Mouse (Mus musculus) embryonic facial prominence, embryonic 12.5 days (tissue): ENCODE measurements at regions not wholly inside any gene's neighbourhood (a gene's known extent, or its start where the extent isn't known, plus 50 kb on each side); places are given as distances from the start of the nearest gene placed in this dataset.

Experiments
- ATAC-seq: fragments of 200-750 bp; cut with Nextera tagmentation; 2 replicates; pipeline ENCODE4 v1.8.0; 2017; ENCODE audit not compliant: insufficient number of reproducible peaks, insufficient read depth, low FRiP score, low TSS enrichment
- H3K27ac ChIP-seq: fragments of 300-500 bp; sonication (generic); 2 replicates; pipeline ENCODE4 v1.5.1; 2016; ENCODE audit warnings: mild to moderate bottlenecking
- H3K27me3 ChIP-seq: fragments of 300-500 bp; sonication (generic); 2 replicates; pipeline ENCODE4 v1.6.1; 2016; ENCODE audit warnings: mild to moderate bottlenecking, moderate library complexity
- H3K36me3 ChIP-seq: fragments of 300-500 bp; sonication (generic); 2 replicates; pipeline ENCODE4 v1.6.1; 2016; ENCODE audit warnings: mild to moderate bottlenecking
- H3K4me1 ChIP-seq: fragments of 300-500 bp; sonication (generic); 2 replicates; pipeline ENCODE4 v1.6.1; 2016
- H3K4me2 ChIP-seq: fragments of 300-500 bp; sonication (generic); replicated peaks from 2 replicates; pipeline ENCODE4 v1.6.1; 2016; ENCODE audit warnings: mild to moderate bottlenecking, moderate library complexity
- H3K4me3 ChIP-seq: fragments of 300-500 bp; sonication (generic); 2 replicates; pipeline ENCODE4 v1.5.1; 2016; ENCODE audit warnings: mild to moderate bottlenecking
- H3K9ac ChIP-seq: fragments of 300-500 bp; sonication (generic); 2 replicates; pipeline ENCODE4 v1.6.1; 2016; ENCODE audit warnings: mild to moderate bottlenecking, moderate library complexity
- H3K9me3 ChIP-seq: fragments of 300-500 bp; sonication (generic); 2 replicates; pipeline ENCODE4 v1.6.1; 2016; ENCODE audit warnings: mild to moderate bottlenecking, moderate library complexity
- WGBS: fragments of 180-500 bp; shearing (Covaris S2); methylation state at CpG from one replicate; pipeline ENCODE4 v1.1.7; 2016; 5-methylcytosine and 5-hydroxymethylcytosine counted together

DNA sequence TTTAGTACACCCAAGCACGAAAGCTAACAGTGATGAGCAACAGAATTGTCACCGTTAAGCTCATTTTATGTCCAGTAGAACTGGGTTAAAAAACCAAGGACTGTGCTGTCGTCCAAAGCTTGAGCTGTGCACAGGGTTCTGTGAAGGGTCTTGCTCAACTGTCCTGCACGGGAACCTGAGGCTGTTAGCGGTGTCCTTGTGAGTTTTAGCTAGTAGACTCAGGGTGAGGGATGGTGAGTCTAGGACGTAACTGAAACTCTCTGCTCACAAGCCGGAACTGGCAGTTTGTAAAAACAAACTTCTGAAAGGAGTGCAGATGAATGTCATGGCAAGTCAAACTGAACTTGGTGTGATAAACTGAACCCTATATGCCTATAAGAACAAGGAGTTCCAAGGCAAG is 95.6 kb downstream of the 1700020N01Rik start:
- Histone ChIP-seq H3K27me3 (no peaks in the 10 kb centered on the region), H3K4me3 (no peak overlapping the region), H3K9ac (no peak overlapping the region), H3K36me3 (no peaks in the 10 kb centered on the region), H3K27ac (no peak overlapping the region), H3K4me2 (no peak overlapping the region), H3K9me3 (no peaks in the 10 kb centered on the region), H3K4me1 (peaks cover 9% of the 10 kb centered on the region)
- ATAC-seq, result no peak
- 72% methylated on average over 7 of the region's 7 CpGs for WGBS

DNA sequence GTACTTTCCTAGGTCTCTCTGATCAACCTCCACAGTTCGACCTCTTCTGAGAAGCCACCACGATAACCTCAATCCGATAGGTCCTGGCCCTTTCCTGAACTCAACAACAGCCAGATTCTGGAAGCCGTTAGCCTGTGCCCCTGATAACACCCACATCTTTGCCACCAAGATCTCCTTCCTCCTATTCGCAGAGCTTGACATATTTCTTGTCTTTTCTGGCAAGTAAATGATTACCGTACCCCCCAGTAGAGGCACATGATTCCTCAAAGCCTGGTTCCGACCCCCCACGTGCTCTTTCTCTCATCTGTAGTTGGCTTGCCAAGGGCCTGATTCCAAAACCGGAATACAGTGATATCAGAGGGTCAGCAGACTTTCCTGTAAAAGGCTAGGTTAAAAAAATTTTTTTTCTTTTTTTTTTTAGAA is 96.9 kb downstream of the 1700020N01Rik start:
- H3K9me3 ChIP-seq, result no peaks in the 10 kb centered on the region
- no peak overlapping the region for H3K4me3 ChIP-seq
- no peaks in the 10 kb centered on the region for H3K27me3 ChIP-seq
- H3K36me3 ChIP-seq, result no peaks in the 10 kb centered on the region
- peaks cover 9% of the 10 kb centered on the region for H3K4me1 ChIP-seq
- no peak overlapping the region for H3K4me2 ChIP-seq
- ATAC-seq, result no peak
- 84% methylated on average over 9 of the region's 9 CpGs for WGBS
- no peak overlapping the region for H3K27ac ChIP-seq
- no peak overlapping the region for H3K9ac ChIP-seq

DNA sequence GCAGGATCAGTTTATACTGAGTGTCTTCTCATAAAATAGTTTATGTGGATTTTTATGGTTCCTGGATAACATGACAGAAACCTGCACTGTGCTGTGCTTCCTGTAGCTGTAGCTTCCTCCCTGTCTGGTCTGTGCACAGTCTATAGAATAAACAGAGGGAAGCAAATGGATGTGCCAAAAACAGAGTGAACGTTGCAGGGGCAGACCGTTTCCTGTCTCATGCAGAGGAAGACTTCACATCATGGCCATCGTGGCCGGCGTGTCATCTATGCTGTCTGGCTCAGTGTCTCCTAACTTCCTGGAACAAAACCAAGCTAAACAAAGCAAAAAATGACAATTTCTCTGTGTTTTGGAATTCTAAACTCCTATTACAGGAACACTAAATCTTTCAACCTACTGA is 102.2 kb downstream of the 1700020N01Rik start:
- H3K4me3 ChIP-seq, result no peak overlapping the region
- ATAC-seq, result no peak
- no peaks in the 10 kb centered on the region for H3K36me3 ChIP-seq
- H3K9ac ChIP-seq, result no peak overlapping the region
- no peaks in the 10 kb centered on the region for H3K27me3 ChIP-seq
- 66% methylated on average over 5 of the region's 5 CpGs for WGBS
- H3K27ac ChIP-seq, result no peak overlapping the region
- no peaks in the 10 kb centered on the region for H3K4me1 ChIP-seq
- H3K4me2 ChIP-seq, result no peak overlapping the region
- H3K9me3 ChIP-seq, result peaks cover 4% of the 10 kb centered on the region; the same call in 1 of the 2 replicates

DNA sequence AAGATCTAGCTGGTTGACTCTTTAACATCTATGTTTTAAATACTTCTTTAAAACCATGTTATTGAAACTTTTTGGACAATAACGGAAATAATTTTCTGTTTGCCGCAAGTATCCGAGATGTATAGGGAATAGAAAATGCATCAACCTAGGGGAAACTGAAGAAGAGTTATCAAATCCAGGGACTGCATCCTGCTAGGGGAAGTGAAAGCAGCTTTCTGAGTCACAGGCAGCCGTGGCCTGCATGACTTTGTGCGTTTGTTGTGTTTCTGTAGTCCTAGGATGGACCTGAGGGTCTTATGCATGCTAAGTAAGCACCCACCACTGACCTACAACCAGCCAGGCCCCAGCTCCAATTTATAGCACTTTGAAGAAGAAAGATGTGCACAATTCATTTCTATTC is 103.7 kb downstream of the 1700020N01Rik start:
- no peak for ATAC-seq
- H3K27ac ChIP-seq, result no peak overlapping the region
- H3K9ac ChIP-seq, result no peak overlapping the region
- no peak overlapping the region for H3K4me3 ChIP-seq
- H3K4me2 ChIP-seq, result no peak overlapping the region
- no peaks in the 10 kb centered on the region for H3K36me3 ChIP-seq
- 0 out of 2 replicates have a peak, but pooled peaks cover 3% of the 10 kb centered on the region for H3K4me1 ChIP-seq
- WGBS, result 88% methylated on average over 5 of the region's 5 CpGs
- H3K27me3 ChIP-seq, result no peaks in the 10 kb centered on the region
- peaks cover 4% of the 10 kb centered on the region; the same call in 1 of the 2 replicates for H3K9me3 ChIP-seq

DNA sequence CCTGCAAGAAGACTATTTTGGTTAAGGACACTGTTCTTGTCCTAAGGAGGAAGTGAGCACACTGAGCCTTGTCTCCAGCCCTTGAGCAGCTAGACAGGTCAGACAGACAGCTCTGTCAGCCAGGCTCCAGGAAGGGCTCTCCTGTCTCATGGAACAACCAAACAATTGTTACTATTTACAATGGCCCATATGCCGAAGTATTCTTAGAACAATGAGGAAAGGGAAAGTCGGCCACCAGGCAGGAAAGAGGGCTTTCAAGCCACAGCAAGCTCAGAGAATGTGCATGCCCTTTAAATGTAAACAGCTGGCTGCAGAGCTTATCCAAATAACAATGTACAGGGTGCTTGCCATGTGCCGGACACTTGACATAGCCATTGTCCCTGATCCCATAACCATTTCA is 108.6 kb downstream of the 1700020N01Rik start:
- Histone ChIP-seq H3K27ac (no peak overlapping the region), H3K27me3 (no peaks in the 10 kb centered on the region), H3K4me2 (no peak overlapping the region), H3K4me3 (no peak overlapping the region), H3K36me3 (no peaks in the 10 kb centered on the region), H3K4me1 (0 out of 2 replicates have a peak, but pooled peaks cover 3% of the 10 kb centered on the region), H3K9ac (no peak overlapping the region), H3K9me3 (peaks cover 4% of the 10 kb centered on the region; the same call in 1 of the 2 replicates)
- WGBS, result 14% methylated on average over 3 of the region's 3 CpGs
- ATAC-seq, result no peak

DNA sequence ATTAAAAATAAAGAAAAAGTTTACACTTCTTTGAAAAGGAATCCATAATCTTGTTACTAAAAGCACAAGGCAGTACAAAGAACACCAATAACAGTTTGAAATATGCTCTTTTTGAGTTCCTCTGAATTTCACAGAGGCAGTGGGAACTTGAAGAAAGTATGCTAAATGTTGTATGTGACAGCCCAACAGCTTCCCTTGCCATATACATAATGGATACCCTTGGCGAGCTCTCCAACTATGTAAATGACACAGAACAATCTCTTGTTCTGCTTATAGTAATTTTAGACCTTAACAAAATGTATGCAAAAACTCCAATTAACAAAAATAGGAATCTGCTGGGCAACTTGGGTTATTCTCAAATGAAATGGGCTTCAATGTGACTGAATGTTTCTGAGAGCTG is 109.2 kb downstream of the 1700020N01Rik start:
- Histone ChIP-seq H3K36me3 (no peaks in the 10 kb centered on the region), H3K9ac (no peak overlapping the region), H3K27me3 (no peaks in the 10 kb centered on the region), H3K4me3 (no peak overlapping the region), H3K27ac (no peak overlapping the region), H3K9me3 (peaks cover 4% of the 10 kb centered on the region; the same call in 1 of the 2 replicates), H3K4me2 (no peak overlapping the region), H3K4me1 (0 out of 2 replicates have a peak, but pooled peaks cover 3% of the 10 kb centered on the region)
- no peak for ATAC-seq
- WGBS, result 74% methylated on average over 1 of the region's 1 CpGs

DNA sequence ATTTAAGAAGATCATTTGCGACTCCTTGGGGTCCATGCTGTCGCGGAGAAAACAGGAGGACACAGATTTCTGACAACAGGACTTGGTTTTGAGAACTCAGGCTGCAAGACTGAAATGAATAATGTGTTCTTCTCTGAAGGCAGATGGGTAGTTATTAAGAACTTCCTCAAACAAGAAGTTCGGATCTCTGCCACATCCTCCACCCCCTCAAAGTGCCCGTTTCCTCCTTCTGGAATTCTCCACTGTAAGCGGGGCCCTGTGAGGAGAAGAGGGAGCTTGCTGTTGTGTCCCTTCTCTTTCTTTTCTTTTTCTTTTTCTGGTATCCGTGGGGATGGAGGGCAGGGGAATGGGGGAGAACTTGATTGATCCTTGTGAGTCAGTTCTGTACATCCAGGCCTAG is 118.9 kb downstream of the 1700020N01Rik start:
- 80% methylated on average over 7 of the region's 7 CpGs for WGBS
- no peak overlapping the region for H3K27ac ChIP-seq
- no peaks in the 10 kb centered on the region; the same call in 1 of the 2 replicates for H3K4me1 ChIP-seq
- no peaks in the 10 kb centered on the region for H3K36me3 ChIP-seq
- no peak overlapping the region for H3K4me2 ChIP-seq
- H3K4me3 ChIP-seq, result no peak overlapping the region
- H3K27me3 ChIP-seq, result no peaks in the 10 kb centered on the region
- no peak for ATAC-seq
- no peak overlapping the region for H3K9ac ChIP-seq
- H3K9me3 ChIP-seq, result no peaks in the 10 kb centered on the region

DNA sequence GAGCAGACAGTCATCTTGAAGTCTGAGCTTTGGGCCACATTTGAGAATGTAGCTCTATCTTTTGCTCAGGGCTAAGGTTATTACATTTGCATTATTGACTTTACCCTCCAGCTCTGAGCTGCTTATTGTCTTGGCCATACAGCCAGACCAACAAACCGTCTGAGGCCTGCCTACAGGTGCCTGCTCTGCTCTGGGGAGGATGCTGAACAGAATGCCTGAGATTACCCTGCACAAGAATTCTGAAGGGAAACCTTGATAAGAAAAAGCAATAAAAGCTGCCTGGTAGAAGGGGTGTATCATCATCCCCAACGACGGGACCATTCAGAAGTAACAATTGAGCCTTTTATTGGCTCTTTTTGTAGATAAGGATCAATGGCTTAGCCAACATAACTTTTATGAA is 119.9 kb downstream of the 1700020N01Rik start:
- no peaks in the 10 kb centered on the region for H3K27me3 ChIP-seq
- no peaks in the 10 kb centered on the region; the same call in 1 of the 2 replicates for H3K4me1 ChIP-seq
- H3K36me3 ChIP-seq, result no peaks in the 10 kb centered on the region
- H3K27ac ChIP-seq, result no peak overlapping the region
- ATAC-seq, result no peak
- H3K4me3 ChIP-seq, result no peak overlapping the region
- no peak overlapping the region for H3K4me2 ChIP-seq
- no peak overlapping the region for H3K9ac ChIP-seq
- WGBS, result 57% methylated on average over 3 of the region's 3 CpGs
- H3K9me3 ChIP-seq, result no peaks in the 10 kb centered on the region

DNA sequence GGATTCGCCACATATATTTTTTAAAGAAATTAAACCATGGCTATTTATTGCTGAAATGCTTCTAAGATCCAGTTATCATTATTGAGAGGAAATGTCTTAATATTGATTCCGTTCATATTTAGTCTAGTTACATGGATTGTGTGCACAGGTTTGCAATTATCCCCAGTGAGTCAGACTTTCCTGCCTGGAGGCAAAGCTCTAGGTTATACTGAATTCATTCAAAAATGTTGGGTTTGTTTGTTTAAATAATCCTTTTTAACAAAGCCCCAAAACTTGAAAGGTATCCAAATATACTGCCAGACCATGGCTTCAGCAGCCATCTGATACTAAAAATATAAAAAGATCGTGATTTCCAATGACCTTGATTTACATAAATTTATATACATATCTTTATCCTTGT is 122.5 kb downstream of the 1700020N01Rik start:
- no peaks in the 10 kb centered on the region for H3K27me3 ChIP-seq
- no peak overlapping the region for H3K27ac ChIP-seq
- no peaks in the 10 kb centered on the region for H3K9me3 ChIP-seq
- H3K9ac ChIP-seq, result no peak overlapping the region
- H3K4me1 ChIP-seq, result no peaks in the 10 kb centered on the region; the same call in 1 of the 2 replicates
- no peak overlapping the region for H3K4me3 ChIP-seq
- no peak overlapping the region for H3K4me2 ChIP-seq
- no peaks in the 10 kb centered on the region for H3K36me3 ChIP-seq
- no peak for ATAC-seq
- WGBS, result 84% methylated on average over 3 of the region's 3 CpGs

DNA sequence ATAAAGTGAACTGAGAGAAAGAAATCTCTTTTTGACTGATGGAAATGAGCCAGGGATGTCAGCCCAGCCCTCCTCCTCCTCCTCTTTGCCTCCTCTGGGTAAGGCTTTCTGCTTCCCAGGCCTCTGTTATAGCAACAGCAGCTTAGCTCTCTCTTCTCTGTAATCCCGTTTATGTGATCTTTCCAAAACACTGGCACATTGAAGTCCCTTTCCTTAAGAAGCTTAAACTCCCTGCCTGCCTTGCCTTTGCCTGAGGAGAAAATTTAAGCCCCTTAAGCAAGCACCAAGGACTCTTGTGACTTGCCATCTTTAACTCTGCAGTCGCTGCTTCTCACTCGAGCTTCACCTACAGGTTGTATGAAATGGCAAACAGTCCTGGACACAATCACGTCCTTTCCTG is 125.2 kb downstream of the 1700020N01Rik start:
- no peaks in the 10 kb centered on the region for H3K4me1 ChIP-seq
- H3K27ac ChIP-seq, result no peak overlapping the region
- no peaks in the 10 kb centered on the region for H3K36me3 ChIP-seq
- H3K27me3 ChIP-seq, result no peaks in the 10 kb centered on the region
- no peaks in the 10 kb centered on the region for H3K9me3 ChIP-seq
- no peak overlapping the region for H3K9ac ChIP-seq
- H3K4me3 ChIP-seq, result no peak overlapping the region
- no peak for ATAC-seq
- WGBS, result 36% methylated on average over 4 of the region's 4 CpGs
- H3K4me2 ChIP-seq, result no peak overlapping the region

DNA sequence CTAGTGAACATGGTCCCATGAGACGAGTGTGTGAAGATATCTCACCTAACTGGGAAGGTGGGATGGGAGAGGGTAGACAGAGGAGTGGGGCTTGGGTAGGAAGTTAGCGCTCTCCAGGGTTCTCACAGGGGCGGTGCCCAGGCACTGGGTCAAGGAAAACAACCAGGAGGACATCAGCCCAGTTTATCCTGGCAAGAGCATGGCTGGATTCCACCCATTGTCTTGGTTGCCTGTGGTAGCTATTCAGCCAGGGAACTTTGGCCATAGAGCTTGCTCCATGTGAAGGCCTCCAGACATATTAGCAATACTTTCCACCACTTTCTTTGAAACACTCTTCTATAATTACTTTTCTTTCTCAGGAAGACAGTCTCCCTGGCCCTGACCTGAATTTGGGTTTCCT is 131.4 kb downstream of the 1700020N01Rik start:
- no peak overlapping the region for H3K27ac ChIP-seq
- no peak overlapping the region for H3K4me3 ChIP-seq
- WGBS, result 86% methylated on average over 3 of the region's 3 CpGs
- no peak overlapping the region for H3K4me2 ChIP-seq
- H3K4me1 ChIP-seq, result no peaks in the 10 kb centered on the region
- no peaks in the 10 kb centered on the region for H3K36me3 ChIP-seq
- H3K9me3 ChIP-seq, result no peaks in the 10 kb centered on the region
- H3K27me3 ChIP-seq, result no peaks in the 10 kb centered on the region
- no peak for ATAC-seq
- no peak overlapping the region for H3K9ac ChIP-seq

DNA sequence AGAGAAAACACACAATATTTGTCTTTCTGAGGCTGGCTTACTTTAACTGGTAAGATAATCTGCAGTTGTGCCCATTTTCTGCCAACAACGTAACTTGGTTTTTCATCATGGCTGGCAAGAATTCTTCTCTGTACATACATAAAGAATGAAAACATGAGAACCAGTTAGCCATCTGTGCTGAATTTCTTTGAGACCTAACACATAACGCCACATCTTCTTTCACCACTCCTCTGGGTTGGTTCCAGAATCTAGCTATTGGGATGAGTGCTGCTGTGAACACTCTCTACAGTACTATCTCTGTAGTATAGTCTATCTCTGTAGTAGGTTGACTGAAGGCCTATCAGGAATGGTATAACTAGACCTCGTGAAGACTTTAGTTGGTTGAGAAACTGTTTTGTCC is 132.1 kb downstream of the 1700020N01Rik start:
- no peaks in the 10 kb centered on the region for H3K27me3 ChIP-seq
- no peaks in the 10 kb centered on the region for H3K36me3 ChIP-seq
- H3K27ac ChIP-seq, result no peak overlapping the region
- H3K9ac ChIP-seq, result no peak overlapping the region
- ATAC-seq, result no peak
- H3K4me3 ChIP-seq, result no peak overlapping the region
- H3K9me3 ChIP-seq, result no peaks in the 10 kb centered on the region
- H3K4me2 ChIP-seq, result no peak overlapping the region
- no peaks in the 10 kb centered on the region for H3K4me1 ChIP-seq
- WGBS, result 85% methylated on average over 3 of the region's 3 CpGs

DNA sequence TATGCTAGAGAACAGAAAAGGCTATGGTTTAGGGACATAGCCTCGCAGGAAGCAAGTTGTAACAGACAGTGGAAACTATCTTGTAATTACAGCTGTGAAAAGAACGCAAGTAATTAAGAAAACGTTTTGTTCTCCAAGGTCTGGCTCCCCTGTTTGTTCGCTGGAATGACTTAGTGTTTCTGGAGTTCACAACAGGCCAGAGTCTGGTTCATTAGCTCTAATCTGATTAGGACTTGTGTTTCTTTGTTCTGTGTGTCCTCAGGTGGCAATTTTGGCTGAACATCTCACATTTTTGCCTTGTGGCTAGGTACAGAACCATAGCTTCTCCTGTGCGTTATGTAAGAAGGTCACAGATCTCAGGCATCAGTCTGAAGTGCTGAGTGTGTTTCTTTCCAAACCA is 141.7 kb upstream of the Sgk1 start:
- ATAC-seq, result no peak
- Histone ChIP-seq H3K4me2 (no peak overlapping the region), H3K27me3 (no peaks in the 10 kb centered on the region), H3K4me1 (peaks cover 12% of the 10 kb centered on the region), H3K4me3 (no peak overlapping the region), H3K9me3 (no peaks in the 10 kb centered on the region), H3K27ac (no peak overlapping the region), H3K9ac (no peak overlapping the region), H3K36me3 (no peaks in the 10 kb centered on the region)
- 23% methylated on average over 5 of the region's 5 CpGs for WGBS
